Mouse (Mus musculus) MEL (cell line): ENCODE data around the gene Fnip2. TPM values are rescaled to one million over a fixed set of nuclear protein-coding genes. Genes with fewer than 3 reads are reported as not detected.
A peak's percentile ranks its signal among the peaks of the same experiment; 100 is the strongest.

Experiments
- DNase-seq: peaks from one replicate; pipeline ENCODE4 v3.0.0; 2011; ENCODE audit warnings: low read depth, low spot score
- H3K27ac ChIP-seq: 2 replicates; pipeline ENCODE4 v1.5.1; 2012; ENCODE audit warnings: low read depth, mild to moderate bottlenecking, control low read depth, low read length, moderate library complexity; ENCODE audit not compliant: control insufficient read depth
- H3K27me3 ChIP-seq, 2 experiments: fragments of 150-350 bp in 1 of 2; sonication (generic) in 1 of 2; 2 replicates each; pipeline ENCODE4 v1.6.1; 2012; ENCODE audit warnings: low read length in 2 of 2, mild to moderate bottlenecking in 2 of 2, improper control_type of control experiment in 1 of 2, moderate library complexity in 1 of 2; ENCODE audit not compliant: insufficient read depth in 2 of 2, control insufficient read depth in 1 of 2
- H3K36me3 ChIP-seq, 2 experiments: 2 replicates each; pipeline ENCODE4 v1.6.1; 2012 to 2014; ENCODE audit warnings: low read length in 2 of 2, improper control_type of control experiment in 1 of 2, inconsistent platforms in 1 of 2, mild to moderate bottlenecking in 1 of 2; ENCODE audit not compliant: insufficient read depth in 2 of 2, control insufficient read depth in 1 of 2
- H3K4me1 ChIP-seq, 2 experiments: fragments of 150-350 bp in 1 of 2; sonication (generic) in 1 of 2; 2 replicates each; pipeline ENCODE4 v1.6.1; 2012; ENCODE audit warnings: low read length in 2 of 2, improper control_type of control experiment in 1 of 2, mild to moderate bottlenecking in 1 of 2; ENCODE audit not compliant: insufficient read depth in 2 of 2, control insufficient read depth in 1 of 2
- H3K4me3 ChIP-seq, 2 experiments: fragments of 150-350 bp in 1 of 2; sonication (generic) in 1 of 2; 2 replicates each; pipeline ENCODE4 v1.5.1; 2012; ENCODE audit warnings: low read depth in 2 of 2, low read length in 2 of 2, mild to moderate bottlenecking in 2 of 2, moderate library complexity in 2 of 2, control low read depth in 1 of 2, improper control_type of control experiment in 1 of 2; ENCODE audit not compliant: control insufficient read depth in 1 of 2, insufficient read depth in 1 of 2
- H3K79me2 ChIP-seq: 2 replicates; pipeline ENCODE4 v1.6.1; 2012; ENCODE audit warnings: mild to moderate bottlenecking, low read length, moderate library complexity; ENCODE audit not compliant: control insufficient read depth, poor library complexity, insufficient read depth
- H3K9ac ChIP-seq: 2 replicates; pipeline ENCODE4 v1.6.1; 2012; ENCODE audit warnings: low read depth, mild to moderate bottlenecking, control low read depth, low read length, moderate library complexity; ENCODE audit not compliant: control insufficient read depth, poor library complexity, severe bottlenecking
- H3K9me3 ChIP-seq: fragments of 150-350 bp; sonication (generic); replicated peaks from 2 replicates; pipeline ENCODE4 v1.6.1; 2012; ENCODE audit warnings: mild to moderate bottlenecking, low read length, improper control_type of control experiment, moderate library complexity; ENCODE audit not compliant: insufficient read depth
- BHLHE40 ChIP-seq: IDR thresholded peaks from 2 replicates; pipeline ENCODE4 v1.6.1; 2012; ENCODE audit warnings: low read depth, mild to moderate bottlenecking, inconsistent platforms, low read length, improper control_type of control experiment, borderline replicate concordance
- CHD1 ChIP-seq: IDR thresholded peaks from 2 replicates; pipeline ENCODE4 v1.6.1; 2012; ENCODE audit warnings: low read depth, mild to moderate bottlenecking, inconsistent platforms, low read length, improper control_type of control experiment
- CHD2 ChIP-seq: IDR thresholded peaks from 2 replicates; pipeline ENCODE4 v1.6.1; 2011; ENCODE audit warnings: low read length, improper control_type of control experiment
- CTCF ChIP-seq, 3 experiments: IDR thresholded peaks in 2 of 3; conservative IDR thresholded peaks in 1 of 3; 2 replicates each; pipeline ENCODE4 v1.5.1; 2011 to 2012; ENCODE audit warnings: low read length in 3 of 3, low read depth in 2 of 3, mild to moderate bottlenecking in 2 of 3, improper control_type of control experiment in 1 of 3, inconsistent platforms in 1 of 3, mixed read lengths in 1 of 3, moderate library complexity in 1 of 3; ENCODE audit not compliant: control insufficient read depth in 1 of 3, insufficient read depth in 1 of 3, poor library complexity in 1 of 3, severe bottlenecking in 1 of 3
- ELF1 ChIP-seq: IDR thresholded peaks from 2 replicates; pipeline ENCODE4 v1.6.1; 2014; ENCODE audit warnings: low read depth, mild to moderate bottlenecking, inconsistent platforms, low read length, improper control_type of control experiment, moderate library complexity
- EP300 ChIP-seq, 2 experiments: IDR thresholded peaks; 2 replicates each; pipeline ENCODE4 v1.6.1; 2011; ENCODE audit warnings: improper control_type of control experiment in 2 of 2, low read length in 2 of 2, low read depth in 1 of 2, mild to moderate bottlenecking in 1 of 2
- GABPA ChIP-seq: IDR thresholded peaks from 2 replicates; pipeline ENCODE4 v1.6.1; 2012; ENCODE audit warnings: low read depth, mild to moderate bottlenecking, inconsistent platforms, low read length, improper control_type of control experiment, moderate library complexity
- GATA1 ChIP-seq: IDR thresholded peaks from 2 replicates; pipeline ENCODE4 v1.6.1; 2011; ENCODE audit warnings: low read depth, low read length, improper control_type of control experiment
- HCFC1 ChIP-seq: IDR thresholded peaks from 2 replicates; pipeline ENCODE4 v1.6.1; 2012; ENCODE audit warnings: low read depth, mild to moderate bottlenecking, inconsistent platforms, low read length, improper control_type of control experiment, moderate library complexity
- KAT2A ChIP-seq: conservative IDR thresholded peaks from 2 replicates; pipeline ENCODE4 v1.6.1; 2012; ENCODE audit warnings: low read depth, low read length, improper control_type of control experiment, inconsistent platforms
- MAFK ChIP-seq: IDR thresholded peaks from 2 replicates; pipeline ENCODE4 v1.6.1; 2011; ENCODE audit warnings: low read depth, mild to moderate bottlenecking, low read length, improper control_type of control experiment, borderline replicate concordance
- MAX ChIP-seq: IDR thresholded peaks from 2 replicates; pipeline ENCODE4 v1.6.1; 2011; ENCODE audit warnings: low read length, improper control_type of control experiment
- MAZ ChIP-seq: IDR thresholded peaks from 2 replicates; pipeline ENCODE4 v1.6.1; 2012; ENCODE audit warnings: low read depth, mild to moderate bottlenecking, inconsistent platforms, low read length, improper control_type of control experiment
- MXI1 ChIP-seq: IDR thresholded peaks from 2 replicates; pipeline ENCODE4 v1.6.1; 2011; ENCODE audit warnings: mild to moderate bottlenecking, low read depth, low read length, improper control_type of control experiment
- MYB ChIP-seq: IDR thresholded peaks from 2 replicates; pipeline ENCODE4 v1.6.1; 2011; ENCODE audit warnings: mild to moderate bottlenecking, low read depth, low read length, improper control_type of control experiment
- MYC ChIP-seq: IDR thresholded peaks from 2 replicates; pipeline ENCODE4 v1.6.1; 2011; ENCODE audit warnings: low read depth, mild to moderate bottlenecking, low read length, improper control_type of control experiment, moderate library complexity
- NELFE ChIP-seq: IDR thresholded peaks from 2 replicates; pipeline ENCODE4 v1.6.1; 2011; ENCODE audit warnings: low read depth, low read length, improper control_type of control experiment
- NRF1 ChIP-seq: IDR thresholded peaks from 2 replicates; pipeline ENCODE4 v1.6.1; 2014; ENCODE audit warnings: low read depth, mild to moderate bottlenecking, inconsistent platforms, low read length, improper control_type of control experiment, moderate library complexity; ENCODE audit not compliant: poor library complexity, insufficient read depth, severe bottlenecking
- POLR2A ChIP-seq, 2 experiments: IDR thresholded peaks; 2 replicates each; pipeline ENCODE4 v1.6.1; 2011 to 2012; ENCODE audit warnings: low read length in 2 of 2, mild to moderate bottlenecking in 2 of 2, control low read depth in 1 of 2, improper control_type of control experiment in 1 of 2, low read depth in 1 of 2, moderate library complexity in 1 of 2; ENCODE audit not compliant: control insufficient read depth in 1 of 2, insufficient read depth in 1 of 2, poor library complexity in 1 of 2
- POLR2AphosphoS2 ChIP-seq: IDR thresholded peaks from 2 replicates; pipeline ENCODE4 v1.6.1; 2011; ENCODE audit warnings: low read length, improper control_type of control experiment
- RAD21 ChIP-seq: IDR thresholded peaks from 2 replicates; pipeline ENCODE4 v1.6.1; 2011; ENCODE audit warnings: mild to moderate bottlenecking, low read depth, low read length, improper control_type of control experiment
- RCOR1 ChIP-seq: IDR thresholded peaks from 2 replicates; pipeline ENCODE4 v1.6.1; 2012; ENCODE audit warnings: low read depth, mild to moderate bottlenecking, inconsistent platforms, low read length, improper control_type of control experiment
- SIN3A ChIP-seq: IDR thresholded peaks from 2 replicates; pipeline ENCODE4 v1.6.1; 2012; ENCODE audit warnings: low read length, improper control_type of control experiment, inconsistent platforms
- SMC3 ChIP-seq: IDR thresholded peaks from 2 replicates; pipeline ENCODE4 v1.6.1; 2011; ENCODE audit warnings: low read depth, low read length, improper control_type of control experiment
- TAL1 ChIP-seq: IDR thresholded peaks from 2 replicates; pipeline ENCODE4 v1.6.1; 2012; ENCODE audit warnings: mild to moderate bottlenecking, inconsistent platforms, low read length, moderate library complexity, mixed read lengths
- TCF12 ChIP-seq: IDR thresholded peaks from 2 replicates; pipeline ENCODE4 v1.6.1; 2014; ENCODE audit warnings: low read depth, mild to moderate bottlenecking, inconsistent platforms, low read length, improper control_type of control experiment, moderate library complexity
- UBTF ChIP-seq: IDR thresholded peaks from 2 replicates; pipeline ENCODE4 v1.6.1; 2012; ENCODE audit warnings: low read depth, mild to moderate bottlenecking, inconsistent platforms, low read length, improper control_type of control experiment, moderate library complexity, borderline replicate concordance; ENCODE audit not compliant: insufficient read depth
- USF1 ChIP-seq: IDR thresholded peaks from 2 replicates; pipeline ENCODE4 v1.6.1; 2014; ENCODE audit warnings: low read depth, mild to moderate bottlenecking, inconsistent platforms, low read length, improper control_type of control experiment, moderate library complexity
- USF2 ChIP-seq, 2 experiments: IDR thresholded peaks; 2 replicates each; pipeline ENCODE4 v1.6.1; 2011 to 2012; ENCODE audit warnings: improper control_type of control experiment in 2 of 2, low read length in 2 of 2, borderline replicate concordance in 1 of 2, inconsistent platforms in 1 of 2, low read depth in 1 of 2, mild to moderate bottlenecking in 1 of 2; ENCODE audit not compliant: insufficient read depth in 1 of 2
- ZC3H11A ChIP-seq: IDR thresholded peaks from 2 replicates; pipeline ENCODE4 v1.6.1; 2012; ENCODE audit warnings: low read depth, mild to moderate bottlenecking, inconsistent platforms, low read length, improper control_type of control experiment
- ZMIZ1 ChIP-seq: IDR thresholded peaks from 2 replicates; pipeline ENCODE4 v1.6.1; 2012; ENCODE audit warnings: low read depth, mild to moderate bottlenecking, inconsistent platforms, low read length, improper control_type of control experiment, moderate library complexity
- polyA plus RNA-seq, 2 experiments: library from polyadenylated mRNA; stranded (reverse) in 1 of 2; unstranded in 1 of 2; fragments of >175 nt in 1 of 2; fragments of >200 nt in 1 of 2; gene quantifications; 2 replicates each; pipeline versions ENCODE4 v1.2.1 to v1.2.4; 2012; ENCODE audit warnings: low replicate concordance in 2 of 2, low read depth in 1 of 2; ENCODE audit not compliant: insufficient read length in 2 of 2, insufficient read depth in 1 of 2, missing spikeins in 1 of 2
- total RNA-seq: library from RNA; depleted of rRNA; stranded (reverse); fragments of 300-350 nt; gene quantifications from 2 replicates; pipeline ENCODE4 v1.2.3, GENCODE M21; 2012

Gene Fnip2
- total and polyA plus RNA-seq, 3 experiments: 10.4 to 65.8 (median 11.0) TPM

DNA sequence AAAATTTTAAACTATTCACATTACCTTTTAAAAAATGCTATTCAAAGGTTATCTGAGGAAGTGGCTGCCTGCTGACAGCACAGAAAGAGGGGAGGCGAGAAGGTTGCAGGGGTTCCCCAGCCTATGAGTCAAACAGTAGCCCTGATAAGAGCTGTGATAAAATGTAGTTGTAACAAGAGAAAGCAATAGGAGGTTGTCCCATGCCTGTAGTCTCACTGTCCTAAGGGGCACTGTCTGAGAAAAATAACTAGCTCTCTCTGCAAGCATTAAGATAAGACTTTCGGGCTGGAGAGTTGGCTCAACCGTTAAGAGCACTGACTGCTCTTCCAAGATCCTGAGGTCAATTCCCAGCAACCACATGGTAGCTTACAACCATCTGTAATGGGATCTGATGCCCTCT lies 29.3 kb downstream of the Fnip2 start (continued):
- TF ChIP-seq CTCF (IDR thresholded peaks at IDR 0.05 in 2 of 3, conservative IDR thresholded peaks at IDR 0.05 in 1 of 3; ENCODE audit: control insufficient read depth in 1 of 3, insufficient read depth in 1 of 3, low read depth in 2 of 3, low read length in 3 of 3, poor library complexity in 1 of 3, severe bottlenecking in 1 of 3): no peak
- TF ChIP-seq CHD1: no peak
- peak; percentile 75 for TF ChIP-seq MYB
- TF ChIP-seq RCOR1: peak; percentile 87
- TF ChIP-seq ZC3H11A: 0 out of 2 replicates have a peak, but pooled peaks have one; percentile 2
- TF ChIP-seq MAFK: no peak; the same call in 1 of the 2 replicates
- no peak for TF ChIP-seq ZMIZ1
- no peak for TF ChIP-seq SMC3
- peak; percentile 67 for TF ChIP-seq TCF12
- TF ChIP-seq EP300 (IDR thresholded peaks at IDR 0.05; ENCODE audit: low read depth in 1 of 2, low read length in 2 of 2): peak; percentile 91 to 93
- TF ChIP-seq MYC: 0 out of 2 replicates have a peak, but pooled peaks have one; percentile 67
- no peak for TF ChIP-seq POLR2A (IDR thresholded peaks at IDR 0.05; ENCODE audit: control insufficient read depth in 1 of 2, insufficient read depth in 1 of 2, low read depth in 1 of 2, low read length in 2 of 2, poor library complexity in 1 of 2)
- TF ChIP-seq USF2 (IDR thresholded peaks at IDR 0.05; ENCODE audit: borderline replicate concordance in 1 of 2, insufficient read depth in 1 of 2, low read depth in 1 of 2, low read length in 2 of 2): no peak
- TF ChIP-seq NRF1: no peak
- TF ChIP-seq NELFE: no peak
- TF ChIP-seq UBTF: no peak
- TF ChIP-seq POLR2AphosphoS2: no peak
- no peak for TF ChIP-seq MAZ
- TF ChIP-seq CHD2: no peak
- peak; percentile 68 for TF ChIP-seq TAL1

- H3K4me3 ChIP-seq: no peak overlapping the region
- no peak for TF ChIP-seq MAFK
- TF ChIP-seq BHLHE40: no peak
- no peak for TF ChIP-seq SIN3A
- TF ChIP-seq CTCF (IDR thresholded peaks at IDR 0.05 in 2 of 3, conservative IDR thresholded peaks at IDR 0.05 in 1 of 3; ENCODE audit: control insufficient read depth in 1 of 3, insufficient read depth in 1 of 3, low read depth in 2 of 3, low read length in 3 of 3, poor library complexity in 1 of 3, severe bottlenecking in 1 of 3): no peak
- TF ChIP-seq POLR2A (IDR thresholded peaks at IDR 0.05; ENCODE audit: control insufficient read depth in 1 of 2, insufficient read depth in 1 of 2, low read depth in 1 of 2, low read length in 2 of 2, poor library complexity in 1 of 2): no peak
- TF ChIP-seq EP300 (IDR thresholded peaks at IDR 0.05; ENCODE audit: low read depth in 1 of 2, low read length in 2 of 2): no peak
- no peak for TF ChIP-seq TCF12
- TF ChIP-seq MYB: no peak
- TF ChIP-seq MAX: no peak
- TF ChIP-seq MAZ: no peak
- no peak for TF ChIP-seq RAD21
- no peak for TF ChIP-seq MXI1
- TF ChIP-seq HCFC1: no peak
- TF ChIP-seq GATA1: no peak
- no peak for TF ChIP-seq KAT2A
- TF ChIP-seq MYC: no peak
- TF ChIP-seq POLR2AphosphoS2: no peak
- TF ChIP-seq ELF1: no peak
- TF ChIP-seq USF1: no peak
- no peak for TF ChIP-seq GABPA
- H3K27me3 ChIP-seq: no peaks in the 10 kb centered on the region
- H3K79me2 ChIP-seq: 0 out of 2 replicates have a peak, but pooled peaks cover 1% of the 10 kb centered on the region
- no peak for DNase-seq
- H3K4me1 ChIP-seq: peaks cover 23 to 46% of the 10 kb centered on the region in 2 experiments
- peaks cover 0 to 40% of the 10 kb centered on the region in 2 experiments; a peak in 2 of 4 replicates for H3K36me3 ChIP-seq
- H3K27ac ChIP-seq: peak overlapping the region; percentile 82
- H3K9ac ChIP-seq: peak overlapping the region; percentile 8; the same call in 1 of the 2 replicates
- H3K9me3 ChIP-seq: no peaks in the 10 kb centered on the region
Observed at GRCm38 (mm10) chr3:79537626-79538203, 29.9 kb downstream of the Fnip2 start.
